Mouse (Mus musculus) olfactory bulb, adult 2 months (tissue): ENCODE data around the gene Atp7a.

Experiments
- CTCF ChIP-seq: fragments of 200-500 bp; IDR thresholded peaks from 2 replicates; pipeline ENCODE4 v1.5.1; 2012; ENCODE audit warnings: low read depth, mild to moderate bottlenecking, low read length, moderate library complexity; ENCODE audit not compliant: insufficient read depth
- POLR2A ChIP-seq: fragments of 200-500 bp; IDR thresholded peaks from 2 replicates; pipeline ENCODE4 v1.6.1; 2012; ENCODE audit warnings: mild to moderate bottlenecking, low read depth, low read length, moderate library complexity; ENCODE audit not compliant: insufficient read depth

- TF ChIP-seq CTCF (no peak), POLR2A (no peak)
Measured at GRCm38 (mm10) chrX:106027343-106027674, 233 bp downstream of the Atp7a start.
